Mouse (Mus musculus) embryo, embryonic 11.5 days (tissue): ENCODE measurements around the gene Spats2l.
A peak's percentile ranks its signal among the peaks of the same experiment; 100 is the strongest.

Source experiments
- DNase-seq: peaks from one replicate; pipeline ENCODE4 v3.0.0-alpha.2; 2012; ENCODE audit warnings: low read depth, low spot score

The Spats2l gene

GRCm38 (mm10) chr1:57969327-57970271, 195.6 kb downstream of the Spats2l start:
- peak; percentile 85 for DNase-seq

- DNase-seq, result no peak
Measured at GRCm38 (mm10) chr1:57971588-57971987, 197.6 kb downstream of the Spats2l start.

- no peak for DNase-seq
Measured at GRCm38 (mm10) chr1:57976860-57977259, 202.9 kb downstream of the Spats2l start.

- DNase-seq, result no peak
Measured at GRCm38 (mm10) chr1:57989052-57989600, 215.2 kb downstream of the Spats2l start.

- DNase-seq, result no peak
Measured at GRCm38 (mm10) chr1:57991277-57991676, 217.3 kb downstream of the Spats2l start.

- peak; percentile 93 for DNase-seq
Measured at GRCm38 (mm10) chr1:57995432-57996132, 221.6 kb downstream of the Spats2l start, which contains the start of gene Sgo2a. Sgo2a (plus strand) TSS chr1:57995971.

- DNase-seq, result no peak
Measured at GRCm38 (mm10) chr1:57996133-57996615, 222.2 kb downstream of the Spats2l start.
